Mouse (Mus musculus) cerebellum, adult 2 months (tissue): ENCODE results near the gene Ccr8. TPM values are rescaled to one million over a fixed set of nuclear protein-coding genes. Genes with fewer than 3 reads are reported as not detected.
A peak's percentile ranks its signal among the peaks of the same experiment; 100 is the strongest.

Experiments
- DNase-seq, 2 experiments: peaks; one replicate each; pipeline ENCODE4 v3.0.0; 2021
- H3K27ac ChIP-seq: fragments of 200-500 bp; 2 replicates; pipeline ENCODE4 v1.5.1; 2012; ENCODE audit warnings: low read length, control low read depth, inconsistent platforms; ENCODE audit not compliant: insufficient read depth
- H3K27me3 ChIP-seq: fragments of 200-500 bp; 2 replicates; pipeline ENCODE4 v1.6.1; 2012; ENCODE audit warnings: inconsistent platforms, mild to moderate bottlenecking, low read length, moderate library complexity; ENCODE audit not compliant: control insufficient read depth, insufficient read depth
- H3K4me1 ChIP-seq: fragments of 200-500 bp; 2 replicates; pipeline ENCODE4 v1.6.1; 2011; ENCODE audit warnings: low read length; ENCODE audit not compliant: control insufficient read depth, insufficient read depth
- H3K4me3 ChIP-seq: fragments of 200-500 bp; replicated peaks from 2 replicates; pipeline ENCODE3; 2011; ENCODE audit warnings: mild to moderate bottlenecking, low read depth, low read length, control low read depth; ENCODE audit not compliant: insufficient read depth
- CTCF ChIP-seq: fragments of 200-500 bp; IDR thresholded peaks from 2 replicates; pipeline ENCODE4 v1.5.1; 2011; ENCODE audit warnings: low read depth, mild to moderate bottlenecking, control low read depth, low read length, moderate library complexity, borderline replicate concordance; ENCODE audit not compliant: insufficient read depth
- POLR2A ChIP-seq: fragments of 200-500 bp; IDR thresholded peaks from 2 replicates; pipeline ENCODE4 v1.6.1; 2011; ENCODE audit warnings: low read length, control low read depth, borderline replicate concordance; ENCODE audit not compliant: insufficient read depth
- WGBS: fragments of 180-500 bp; shearing (Covaris S2); methylation state at CpG from one replicate; pipeline ENCODE4 v1.1.7; 2018; 5-methylcytosine and 5-hydroxymethylcytosine counted together
- polyA plus RNA-seq: library from polyadenylated mRNA; depleted of rRNA; stranded (reverse); fragments of >200 nt; gene quantifications from 2 replicates; pipeline ENCODE4 v1.2.3, GENCODE M21; 2012

Ccr8 gene
- polyA plus RNA-seq, 1 experiment, result not detected

- WGBS, result 91% methylated on average over 7 of the region's 7 CpGs
- peaks cover 16% of the 10 kb centered on the region for H3K4me1 ChIP-seq
- no peaks in the 10 kb centered on the region for H3K27me3 ChIP-seq
- H3K27ac ChIP-seq, result no peak overlapping the region
- H3K4me3 ChIP-seq, result no peak overlapping the region
- DNase-seq, result no peak
- TF ChIP-seq CTCF (no peak), POLR2A (no peak)
These were observed 21.5 kb downstream of the Ccr8 start for GRCm38 (mm10) chr9:120113456-120113855.

- no peak for TF ChIP-seq POLR2A
- TF ChIP-seq CTCF, result no peak
- 79% methylated on average over 17 of the region's 17 CpGs for WGBS
- DNase-seq, result no peak
These were observed 22.3 kb downstream of the Ccr8 start for GRCm38 (mm10) chr9:120114051-120114788.

DNA sequence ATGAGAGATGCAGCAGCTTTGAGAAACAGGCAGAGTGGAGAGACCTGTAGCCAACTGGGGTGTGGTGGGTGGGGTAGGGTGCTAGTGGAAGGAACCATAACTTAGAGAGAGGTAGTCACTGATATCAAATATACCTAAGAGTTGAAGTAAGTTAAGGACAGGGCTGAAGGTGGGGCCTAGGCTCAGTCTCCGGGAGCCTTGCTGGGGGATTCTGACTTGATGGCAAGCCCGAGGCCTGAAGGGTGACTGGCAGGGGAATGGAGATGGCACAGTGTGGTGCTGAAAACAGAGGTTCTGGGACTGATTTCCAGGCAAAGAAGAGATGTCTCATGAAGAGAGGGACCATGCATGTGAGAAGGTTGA lies 22.9 kb downstream of the Ccr8 start:
- Histone ChIP-seq H3K4me1 (peaks cover 16% of the 10 kb centered on the region), H3K27me3 (no peaks in the 10 kb centered on the region), H3K27ac (no peak overlapping the region), H3K4me3 (no peak overlapping the region)
- 86% methylated on average over 2 of the region's 2 CpGs for WGBS
- no peak for TF ChIP-seq CTCF
- no peak for TF ChIP-seq POLR2A
- DNase-seq, result no peak

More at GRCm38 (mm10) chr9:120114051-120114788, 22.3 kb downstream of the Ccr8 start:
- H3K4me1 ChIP-seq, result peaks cover 16% of the 10 kb centered on the region
- H3K4me3 ChIP-seq, result no peak overlapping the region
- H3K27me3 ChIP-seq, result no peaks in the 10 kb centered on the region
- no peak overlapping the region for H3K27ac ChIP-seq

DNA sequence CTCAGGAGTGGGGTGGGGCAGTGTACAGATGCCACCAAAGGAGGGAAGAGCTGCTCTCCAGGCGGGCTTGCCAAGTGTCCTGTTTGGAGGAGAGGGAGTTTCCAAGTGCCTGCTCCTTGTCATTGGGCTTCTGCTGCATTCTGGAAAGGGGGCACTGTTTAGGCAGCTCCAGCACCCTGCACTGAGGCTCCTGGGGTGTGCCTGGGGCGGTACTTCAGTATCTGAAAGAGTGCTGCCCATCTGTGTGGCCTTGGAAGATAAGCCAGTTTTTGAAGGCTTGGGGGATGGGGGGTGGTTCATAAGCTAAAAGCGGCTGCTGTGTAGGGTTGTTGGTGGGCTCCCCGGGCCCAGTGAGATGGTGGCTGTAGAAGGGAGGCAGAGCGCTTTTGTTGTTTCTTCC lies 23.7 kb downstream of the Ccr8 start:
- Histone ChIP-seq H3K4me1 (peaks cover 16% of the 10 kb centered on the region), H3K27ac (no peak overlapping the region), H3K27me3 (no peaks in the 10 kb centered on the region), H3K4me3 (no peak overlapping the region)
- 64% methylated on average over 5 of the region's 5 CpGs for WGBS
- no peak for DNase-seq
- no peak for TF ChIP-seq POLR2A
- TF ChIP-seq CTCF, result no peak

- H3K4me1 ChIP-seq, result peaks cover 16% of the 10 kb centered on the region
- 77% methylated on average over 8 of the region's 8 CpGs for WGBS
- peak in 1 of 2 experiments; percentile 29 for DNase-seq
- no peaks in the 10 kb centered on the region for H3K27me3 ChIP-seq
- H3K4me3 ChIP-seq, result no peak overlapping the region
- no peak overlapping the region for H3K27ac ChIP-seq
- TF ChIP-seq POLR2A, result no peak
These were observed 24.3 kb downstream of the Ccr8 start for GRCm38 (mm10) chr9:120116184-120116624.

GRCm38 (mm10) chr9:120118212-120118611 lies 26.3 kb downstream of the Ccr8 start:
- Histone ChIP-seq H3K4me1 (peaks cover 12% of the 10 kb centered on the region), H3K4me3 (no peak overlapping the region), H3K27me3 (no peaks in the 10 kb centered on the region), H3K27ac (no peak overlapping the region)
- 73% methylated on average over 4 of the region's 4 CpGs for WGBS
- no peak for TF ChIP-seq CTCF
- TF ChIP-seq POLR2A, result no peak
- no peak for DNase-seq

- peaks cover 3% of the 10 kb centered on the region for H3K4me1 ChIP-seq
- no peaks in the 10 kb centered on the region for H3K27me3 ChIP-seq
- H3K27ac ChIP-seq, result no peak overlapping the region
- TF ChIP-seq CTCF (no peak), POLR2A (no peak)
- WGBS, result 92% methylated on average over 7 of the region's 7 CpGs
- H3K4me3 ChIP-seq, result no peak overlapping the region
- no peak for DNase-seq
These were observed 28.6 kb downstream of the Ccr8 start for GRCm38 (mm10) chr9:120120503-120120902.

DNA sequence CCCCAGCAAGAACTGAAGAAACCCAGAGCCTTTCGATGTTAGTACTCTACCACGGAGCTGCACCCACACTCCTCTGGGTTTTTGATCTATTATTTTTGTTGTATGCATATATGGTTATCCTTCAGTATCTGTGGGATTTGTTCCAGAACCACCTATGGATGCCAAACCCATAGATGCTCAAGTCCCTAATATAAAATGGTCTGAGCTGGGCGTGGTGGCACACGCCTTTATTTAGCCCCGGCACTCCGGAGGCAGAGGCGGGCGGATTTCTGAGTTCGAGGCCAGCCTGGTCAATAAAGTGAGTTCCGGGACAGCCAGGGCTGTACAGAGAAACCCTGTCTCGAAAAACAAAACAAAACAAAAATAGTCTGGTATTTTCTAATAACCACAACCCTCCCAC lies 35.0 kb downstream of the Ccr8 start:
- WGBS, result 49% methylated on average over 11 of the region's 11 CpGs
- Histone ChIP-seq H3K27me3 (no peaks in the 10 kb centered on the region), H3K4me1 (peaks cover 10% of the 10 kb centered on the region; the same call in 1 of the 2 replicates), H3K4me3 (no peak overlapping the region), H3K27ac (no peak overlapping the region)
- TF ChIP-seq POLR2A (no peak), CTCF (no peak)
- no peak for DNase-seq
